Mouse (Mus musculus) kidney, embryonic 14.5 days (tissue): ENCODE measurements around the gene Ranbp3. TPM values are rescaled to one million over a fixed set of nuclear protein-coding genes. Genes with fewer than 3 reads are reported as not detected.

ENCODE experiments used
- polyA plus RNA-seq: library from polyadenylated mRNA; unstranded; fragments of >200 nt; fragmentation: Nextera tagmentation; extraction: Ambion mirVana; gene quantifications from 2 replicates; pipeline ENCODE4 v1.2.1, GENCODE M21; 2014

The Ranbp3 gene
- polyA plus RNA-seq, 1 experiment from 2014 or later, result 107 TPM

Other genes starting within 250 kb of the Ranbp3 start
- 115 and 122 TPM in 2 replicates for gene Ptprs, start 196.8 kb upstream of the Ranbp3 start, polyA plus RNA-seq
- gene Znrf4, start 160.9 kb upstream of the Ranbp3 start, polyA plus RNA-seq, result not detected in 2 replicates
- gene Gm20219, start 118.9 kb upstream of the Ranbp3 start, polyA plus RNA-seq, result 1.6 and 1.8 TPM in 2 replicates
- 53.0 and 72.3 TPM in 2 replicates for gene Safb2, start 88.7 kb upstream of the Ranbp3 start, polyA plus RNA-seq
- 81.2 and 102 TPM in 2 replicates for gene Safb, start 88.5 kb upstream of the Ranbp3 start, polyA plus RNA-seq
- 234 and 245 TPM in 2 replicates for gene 2410015M20Rik, start 63.5 kb upstream of the Ranbp3 start, polyA plus RNA-seq
- 2,148 and 2,776 TPM in 2 replicates for gene Rpl36, start 59.9 kb upstream of the Ranbp3 start, polyA plus RNA-seq
- 45.9 and 63.2 TPM in 2 replicates for gene Lonp1, start 46.4 kb upstream of the Ranbp3 start, polyA plus RNA-seq
- gene Catsperd, start 45.2 kb upstream of the Ranbp3 start, polyA plus RNA-seq, result 1.2 and 1.3 TPM in 2 replicates
- 447 and 572 TPM in 2 replicates for gene Ndufa11, start 44.5 kb downstream of the Ranbp3 start, polyA plus RNA-seq
- gene Vmac, start 44.7 kb downstream of the Ranbp3 start, polyA plus RNA-seq, result 17.6 and 23.6 TPM in 2 replicates
- 9.5 and 12.9 TPM in 2 replicates for gene Nrtn, start 84.2 kb downstream of the Ranbp3 start, polyA plus RNA-seq
- 37.8 and 48.0 TPM in 2 replicates for gene Dus3l, start 91.5 kb downstream of the Ranbp3 start, polyA plus RNA-seq
- 1.7 and 2.3 TPM in 2 replicates for gene Prr22, start 97.0 kb downstream of the Ranbp3 start, polyA plus RNA-seq
- gene Rfx2, start 157.7 kb downstream of the Ranbp3 start, polyA plus RNA-seq, result 2.3 and 3.9 TPM in 2 replicates
- not detected in 2 replicates for gene Acsbg2, start 201.2 kb downstream of the Ranbp3 start, polyA plus RNA-seq
- gene 1700061G19Rik, start 202.2 kb downstream of the Ranbp3 start, polyA plus RNA-seq, result 0.15 and 0.30 TPM in 2 replicates